Mouse (Mus musculus) C2C12 (cell line): ENCODE data around the gene Crispld2. TPM values are rescaled to one million over a fixed set of nuclear protein-coding genes. Genes with fewer than 3 reads are reported as not detected.

ENCODE experiments used
- H3K27me3 ChIP-seq: one replicate; pipeline ENCODE4 v1.6.1; 2011; ENCODE audit not compliant: control insufficient read depth, insufficient read depth, insufficient read length
- H3K36me3 ChIP-seq: one replicate; pipeline ENCODE4 v1.6.1; 2011; ENCODE audit not compliant: control insufficient read depth, insufficient read depth
- H3K4me3 ChIP-seq: one replicate; pipeline ENCODE4 v1.5.1; 2011; ENCODE audit warnings: mild to moderate bottlenecking, control low read depth; ENCODE audit not compliant: poor library complexity, insufficient read depth, severe bottlenecking
- H3K79me2 ChIP-seq: one replicate; pipeline ENCODE4 v1.6.1; 2011; ENCODE audit not compliant: control insufficient read depth, insufficient read depth
- H3K79me3 ChIP-seq: one replicate; pipeline ENCODE4 v1.6.1; 2011; ENCODE audit warnings: low read depth, control low read depth
- H3ac ChIP-seq: one replicate; pipeline ENCODE3; 2011; ENCODE audit warnings: low read depth; ENCODE audit not compliant: control insufficient read depth, insufficient read length
- CEBPB ChIP-seq: IDR thresholded peaks from one replicate; pipeline ENCODE4 v1.6.1; 2011; ENCODE audit warnings: low read depth, mild to moderate bottlenecking, control low read depth, moderate library complexity
- CTCF ChIP-seq: IDR thresholded peaks from one replicate; pipeline ENCODE4 v1.5.1; 2011; ENCODE audit not compliant: control insufficient read depth, insufficient read depth, insufficient read length
- FOSL1 ChIP-seq: IDR thresholded peaks from one replicate; pipeline ENCODE4 v1.8.0; 2011; ENCODE audit warnings: mild to moderate bottlenecking, low read length; ENCODE audit not compliant: poor library complexity, insufficient read depth, severe bottlenecking
- MAX ChIP-seq: IDR thresholded peaks from one replicate; pipeline ENCODE4 v1.6.1; 2011; ENCODE audit warnings: mild to moderate bottlenecking, control low read depth
- MYOD1 ChIP-seq: IDR thresholded peaks from one replicate; pipeline ENCODE4 v1.6.1; 2011; ENCODE audit warnings: low read depth; ENCODE audit not compliant: control insufficient read depth, insufficient read length
- MYOG ChIP-seq: IDR thresholded peaks from one replicate; pipeline ENCODE4 v1.6.1; 2011; ENCODE audit not compliant: control insufficient read depth, insufficient read length; ENCODE audit errors: extremely low read depth
- USF1 ChIP-seq: IDR thresholded peaks from one replicate; pipeline ENCODE4 v1.6.1; 2011; ENCODE audit warnings: low read depth, mild to moderate bottlenecking, control low read depth, moderate library complexity
- polyA plus RNA-seq: library from polyadenylated mRNA; unstranded; fragments of >200 nt; fragmentation: generic; extraction: Trizol; gene quantifications from one replicate; pipeline ENCODE4 v1.2.1, GENCODE M21; 2012; ENCODE audit warnings: missing spikeins

The Crispld2 gene
- polyA plus RNA-seq, 1 experiment, result 0.13 TPM

GRCm38 (mm10) chr8:120042542-120043312 is 50.5 kb downstream of the Crispld2 start:
- Histone ChIP-seq H3K27me3 (no peaks in the 10 kb centered on the region), H3K4me3 (no peak overlapping the region), H3K79me3 (no peaks in the 10 kb centered on the region), H3ac (no peak overlapping the region), H3K36me3 (no peaks in the 10 kb centered on the region), H3K79me2 (no peaks in the 10 kb centered on the region)
- TF ChIP-seq CEBPB, result no peak
- TF ChIP-seq USF1, result no peak
- TF ChIP-seq MAX, result no peak
- no peak for TF ChIP-seq FOSL1
- TF ChIP-seq MYOG, result no peak
- no peak for TF ChIP-seq CTCF
- TF ChIP-seq MYOD1, result no peak

GRCm38 (mm10) chr8:120044907-120045306 is 52.7 kb downstream of the Crispld2 start:
- no peak overlapping the region for H3K4me3 ChIP-seq
- H3K79me2 ChIP-seq, result no peaks in the 10 kb centered on the region
- no peaks in the 10 kb centered on the region for H3K36me3 ChIP-seq
- no peaks in the 10 kb centered on the region for H3K79me3 ChIP-seq
- H3ac ChIP-seq, result no peak overlapping the region
- H3K27me3 ChIP-seq, result no peaks in the 10 kb centered on the region
- no peak for TF ChIP-seq CEBPB
- TF ChIP-seq MAX, result no peak
- TF ChIP-seq FOSL1, result no peak
- no peak for TF ChIP-seq CTCF
- no peak for TF ChIP-seq MYOG
- no peak for TF ChIP-seq USF1
- TF ChIP-seq MYOD1, result no peak

GRCm38 (mm10) chr8:120045471-120045870 is 53.2 kb downstream of the Crispld2 start:
- no peaks in the 10 kb centered on the region for H3K79me3 ChIP-seq
- H3K4me3 ChIP-seq, result no peak overlapping the region
- H3K79me2 ChIP-seq, result no peaks in the 10 kb centered on the region
- TF ChIP-seq CTCF, result no peak
- TF ChIP-seq USF1, result no peak
- TF ChIP-seq MYOD1, result no peak
- no peak for TF ChIP-seq FOSL1
- TF ChIP-seq MAX, result no peak
- no peak for TF ChIP-seq MYOG
- no peak for TF ChIP-seq CEBPB
- H3K27me3 ChIP-seq, result no peaks in the 10 kb centered on the region
- H3ac ChIP-seq, result no peak overlapping the region
- H3K36me3 ChIP-seq, result no peaks in the 10 kb centered on the region

DNA sequence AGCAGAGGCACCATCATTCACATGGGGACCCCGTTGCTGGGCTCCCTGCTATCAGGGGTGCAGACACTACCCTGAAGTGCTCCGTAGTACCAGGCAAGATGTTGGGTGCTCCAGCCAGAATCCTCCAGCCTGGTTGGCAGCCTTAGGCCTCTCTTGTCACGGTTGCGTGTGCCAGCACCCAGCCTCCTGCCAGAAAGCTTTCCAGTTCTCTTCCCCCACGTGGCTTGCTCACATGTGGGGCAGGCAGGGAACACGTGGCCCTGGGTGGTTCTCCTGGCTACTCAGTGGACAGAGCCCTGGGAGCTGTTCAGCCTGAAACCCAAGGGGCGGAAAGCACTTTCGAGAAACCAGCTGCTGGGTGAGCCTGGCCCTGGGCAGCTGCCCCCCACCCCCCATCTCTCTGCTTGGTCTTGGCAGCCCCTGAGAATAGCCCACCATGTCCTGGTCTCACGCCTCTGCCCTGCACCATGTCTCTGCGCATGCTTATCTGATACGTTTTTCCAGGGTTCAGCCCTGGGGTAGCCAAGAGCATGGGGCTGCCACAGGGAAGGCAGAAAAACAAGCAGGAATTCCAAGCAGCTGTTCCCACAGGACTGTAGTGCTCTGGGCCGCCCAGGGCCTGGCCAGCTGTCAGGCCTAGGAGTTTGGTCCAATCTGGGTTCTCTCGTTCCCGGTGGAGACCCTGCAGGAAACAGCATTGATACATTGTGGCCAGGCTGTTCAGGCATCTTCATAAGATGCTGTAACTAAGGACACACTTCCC is 54.2 kb downstream of the Crispld2 start:
- Histone ChIP-seq H3K79me3 (no peaks in the 10 kb centered on the region), H3K79me2 (no peaks in the 10 kb centered on the region), H3ac (no peak overlapping the region), H3K27me3 (no peaks in the 10 kb centered on the region), H3K4me3 (no peak overlapping the region), H3K36me3 (no peaks in the 10 kb centered on the region)
- TF ChIP-seq FOSL1, result no peak
- TF ChIP-seq MAX, result no peak
- TF ChIP-seq CEBPB, result no peak
- TF ChIP-seq CTCF, result no peak
- TF ChIP-seq MYOD1, result no peak
- TF ChIP-seq MYOG, result no peak
- TF ChIP-seq USF1, result no peak

GRCm38 (mm10) chr8:120049949-120050348 is 57.7 kb downstream of the Crispld2 start:
- peaks cover 4% of the 10 kb centered on the region for H3K27me3 ChIP-seq
- no peaks in the 10 kb centered on the region for H3K79me2 ChIP-seq
- TF ChIP-seq MYOD1 (peak; percentile 85), CEBPB (no peak)
- H3ac ChIP-seq, result no peak overlapping the region
- H3K4me3 ChIP-seq, result no peak overlapping the region
- H3K36me3 ChIP-seq, result no peaks in the 10 kb centered on the region
- no peaks in the 10 kb centered on the region for H3K79me3 ChIP-seq

GRCm38 (mm10) chr8:120050376-120050775 is 58.1 kb downstream of the Crispld2 start:
- Histone ChIP-seq H3ac (no peak overlapping the region), H3K36me3 (no peaks in the 10 kb centered on the region), H3K79me2 (no peaks in the 10 kb centered on the region), H3K27me3 (peaks cover 4% of the 10 kb centered on the region), H3K79me3 (no peaks in the 10 kb centered on the region), H3K4me3 (no peak overlapping the region)
- TF ChIP-seq CEBPB (no peak), MYOG (no peak), CTCF (no peak), USF1 (no peak), MYOD1 (no peak), FOSL1 (no peak), MAX (no peak)
